9 mouse cellular contexts compared by ENCODE assay signal in genomic region chr3:84252776-84253654, GRCm38 (mm10). TPM values are rescaled to one million over a fixed set of nuclear protein-coding genes. Genes with fewer than 3 reads are reported as not detected.
DNase-seq lines count a peak whose midpoint lies in the region; ATAC-seq lines count a peak whose summit lies in the region.
"Had no signal": no experiment of that assay in that cellular context is flagged by ENCODE, and none has a peak within 500 bp of the region (broad histone marks: within the 10 kb centered on the region; RNA-seq: fewer than 3 reads in every experiment).

No protein-coding gene starts in this region.

- no peak for ATAC-seq in embryonic facial prominence, embryonic 13.5 days (ENCODE audit: insufficient number of reproducible peaks, insufficient read depth, low FRiP score, low TSS enrichment, low read depth)
- ATAC-seq in intestine, embryonic 15.5 days = peak; percentile 42
- peak; percentile 84 for ATAC-seq in midbrain, embryonic 13.5 days
- ATAC-seq in megakaryocyte-erythroid progenitor cell, adult 5-6 weeks (replicated peaks; ENCODE audit: low FRiP score, low TSS enrichment, poor library complexity, severe bottlenecking) = no peak

- 56% methylated on average over 11 of the region's 11 CpGs for WGBS in embryonic facial prominence, embryonic 13.5 days
- WGBS in intestine, embryonic 15.5 days = 60% methylated on average over 11 of the region's 11 CpGs
- 36% methylated on average over 11 of the region's 11 CpGs for WGBS in midbrain, embryonic 13.5 days
- 79% methylated on average over 11 of the region's 11 CpGs for whole genome bisulfite sequencing in heart, embryonic 10.5 days

- peaks cover 49% of the 10 kb centered on the region for H3K4me1 ChIP-seq in embryonic facial prominence, embryonic 13.5 days
- peaks cover 23% of the 10 kb centered on the region for H3K4me1 ChIP-seq in intestine, embryonic 15.5 days (replicated peaks)
- H3K4me1 ChIP-seq in midbrain, embryonic 13.5 days (replicated peaks) = peaks cover 55% of the 10 kb centered on the region
- no peaks in the 10 kb centered on the region for H3K4me1 ChIP-seq in heart, embryonic 10.5 days

- peak; percentile 82 for DNase-seq in Muller cell, postnatal 12 days (ENCODE audit: inconsistent ontology term)
- no peak for DNase-seq in heart, embryonic 10.5 days (ENCODE audit: low spot score)
- no peak for DNase-seq in testis, postnatal 10 days (ENCODE audit: low spot score)
- DNase-seq in lung, adult 18-20 months = no peak
- DNase-seq: heart, postnatal 14 days had no signal

- no peak overlapping the region for H3K4me2 ChIP-seq in embryonic facial prominence, embryonic 13.5 days
- 0 out of 2 replicates have a peak overlapping the region, but pooled peaks have one; percentile 1 for H3K4me2 ChIP-seq in intestine, embryonic 15.5 days (replicated peaks)
- H3K4me2 ChIP-seq in midbrain, embryonic 13.5 days (replicated peaks) = peak overlapping the region; percentile 6; the same call in 1 of the 2 replicates

- H3K9ac ChIP-seq in embryonic facial prominence, embryonic 13.5 days = no peak overlapping the region
- no peak overlapping the region for H3K9ac ChIP-seq in intestine, embryonic 15.5 days
- no peak overlapping the region; the same call in 1 of the 2 replicates for H3K9ac ChIP-seq in midbrain, embryonic 13.5 days (replicated peaks)

- no peaks in the 10 kb centered on the region for H3K27me3 ChIP-seq in embryonic facial prominence, embryonic 13.5 days
- no peaks in the 10 kb centered on the region for H3K27me3 ChIP-seq in intestine, embryonic 15.5 days (replicated peaks)
- H3K27me3 ChIP-seq in midbrain, embryonic 13.5 days = no peaks in the 10 kb centered on the region
- peaks cover 25% of the 10 kb centered on the region for H3K27me3 ChIP-seq in heart, embryonic 10.5 days (ENCODE audit: insufficient read depth, poor library complexity, severe bottlenecking)

- no peaks in the 10 kb centered on the region for H3K9me3 ChIP-seq in embryonic facial prominence, embryonic 13.5 days
- no peaks in the 10 kb centered on the region for H3K9me3 ChIP-seq in intestine, embryonic 15.5 days
- H3K9me3 ChIP-seq in midbrain, embryonic 13.5 days = no peaks in the 10 kb centered on the region
- H3K9me3 ChIP-seq in heart, embryonic 10.5 days = no peaks in the 10 kb centered on the region

- H3K36me3 ChIP-seq in embryonic facial prominence, embryonic 13.5 days = no peaks in the 10 kb centered on the region
- H3K36me3 ChIP-seq in intestine, embryonic 15.5 days = no peaks in the 10 kb centered on the region; the same call in 1 of the 2 replicates
- peaks cover 7% of the 10 kb centered on the region; the same call in 1 of the 2 replicates for H3K36me3 ChIP-seq in midbrain, embryonic 13.5 days
- no peaks in the 10 kb centered on the region for H3K36me3 ChIP-seq in heart, embryonic 10.5 days

- no peak overlapping the region for H3K4me3 ChIP-seq in embryonic facial prominence, embryonic 13.5 days
- H3K4me3 ChIP-seq in intestine, embryonic 15.5 days (replicated peaks) = no peak overlapping the region
- no peak overlapping the region for H3K4me3 ChIP-seq in midbrain, embryonic 13.5 days (replicated peaks)
- no peak overlapping the region for H3K4me3 ChIP-seq in heart, embryonic 10.5 days

- peak overlapping the region; percentile 39; the same call in 1 of the 2 replicates for H3K27ac ChIP-seq in embryonic facial prominence, embryonic 13.5 days
- H3K27ac ChIP-seq in intestine, embryonic 15.5 days = peak overlapping the region; percentile 20
- H3K27ac ChIP-seq in midbrain, embryonic 13.5 days = peak overlapping the region; percentile 87
- no peak overlapping the region for H3K27ac ChIP-seq in heart, embryonic 10.5 days

RNA-seq across cellular contexts. Expression of gene Trim2, which starts 53.7 kb away (rescaled TPM):
- polyA plus RNA-seq in embryonic facial prominence, embryonic 13.5 days (2015; fragmentation: Nextera tagmentation; extraction: Ambion mirVana) = 25.5 and 27.9 TPM in 2 replicates
- 50.1 and 57.2 TPM in 2 replicates for polyA plus RNA-seq in intestine, embryonic 15.5 days (2015; fragmentation: Nextera tagmentation; extraction: Ambion mirVana)
- 165 and 177 TPM in 2 replicates for polyA plus RNA-seq in midbrain, embryonic 13.5 days (2015; fragmentation: Nextera tagmentation; extraction: Ambion mirVana)
- total RNA-seq in megakaryocyte-erythroid progenitor cell, adult 5-6 weeks (2014; fragmentation: Nextera tagmentation) = 9.3 and 12.1 TPM in 2 replicates
- total RNA-seq in megakaryocyte-erythroid progenitor cell, adult 5-6 weeks (2017) = 4.9 and 6.1 TPM in 2 replicates
- polyA plus RNA-seq in heart, embryonic 10.5 days (2016; fragmentation: Nextera tagmentation; extraction: Ambion mirVana) = 7.1 and 8.0 TPM in 2 replicates

Comparison
In these comparisons a context has a peak if more than half of its experiments do, and no peak if none do; other contexts are left out.
1. ATAC-seq: peak in intestine, embryonic 15.5 days (single experiment) and midbrain, embryonic 13.5 days (single experiment); none in embryonic facial prominence, embryonic 13.5 days (single experiment) and megakaryocyte-erythroid progenitor cell, adult 5-6 weeks (single experiment).